Mouse (Mus musculus) midbrain, embryonic 14.5 days (tissue): ENCODE measurements at regions not wholly inside any gene's neighbourhood (a gene's known extent, or its start where the extent isn't known, plus 50 kb on each side); places are given as distances from the start of the nearest gene placed in this dataset.
A peak's percentile ranks its signal among the peaks of the same experiment; 100 is the strongest.
"Not testable (repeated sequence)": the region's sequence is repeated elsewhere in the genome, so short reads cannot be mapped to it uniquely, and the experiment has no call there.

Experiments used
- ATAC-seq: fragments of 200-750 bp; cut with Nextera tagmentation; 2 replicates; pipeline ENCODE4 v1.8.0; 2017; ENCODE audit warnings: moderate number of reproducible peaks, moderate library complexity; ENCODE audit not compliant: low FRiP score, low TSS enrichment
- DNase-seq: peaks from one replicate; pipeline ENCODE4 v3.0.0-alpha.2; 2015
- H3K27ac ChIP-seq: fragments of 300-500 bp; sonication (generic); replicated peaks from 2 replicates; pipeline ENCODE4 v1.5.1; 2014; ENCODE audit warnings: mild to moderate bottlenecking, low read depth, low read length, moderate library complexity
- H3K27me3 ChIP-seq: fragments of 300-500 bp; sonication (generic); 2 replicates; pipeline ENCODE4 v1.6.1; 2014; ENCODE audit warnings: low read length, control low read depth, mixed read lengths; ENCODE audit not compliant: control insufficient read depth, insufficient read depth
- H3K36me3 ChIP-seq: fragments of 300-500 bp; sonication (generic); 2 replicates; pipeline ENCODE4 v1.6.1; 2014; ENCODE audit warnings: low read length, control low read depth; ENCODE audit not compliant: control insufficient read depth, insufficient read depth
- H3K4me1 ChIP-seq: fragments of 300-500 bp; sonication (generic); 2 replicates; pipeline ENCODE4 v1.6.1; 2014; ENCODE audit warnings: mild to moderate bottlenecking, antibody characterized with exemption, low read length, control low read depth; ENCODE audit not compliant: control insufficient read depth, insufficient read depth
- H3K4me2 ChIP-seq: fragments of 300-500 bp; sonication (generic); 2 replicates; pipeline ENCODE4 v1.6.1; 2014; ENCODE audit warnings: mild to moderate bottlenecking, low read length, moderate library complexity
- H3K4me3 ChIP-seq: fragments of 300-500 bp; sonication (generic); replicated peaks from 2 replicates; pipeline ENCODE4 v1.5.1; 2014; ENCODE audit warnings: low read depth, low read length
- H3K9ac ChIP-seq: fragments of 300-500 bp; sonication (generic); replicated peaks from 2 replicates; pipeline ENCODE4 v1.6.1; 2014; ENCODE audit warnings: mild to moderate bottlenecking, low read length, moderate library complexity
- H3K9me3 ChIP-seq: fragments of 300-500 bp; sonication (generic); 2 replicates; pipeline ENCODE4 v1.6.1; 2016; ENCODE audit warnings: low read length, control low read depth, mixed read lengths; ENCODE audit not compliant: control insufficient read depth
- WGBS: fragments of 180-500 bp; shearing (Covaris S2); extraction: QIAGEN DNeasy Blood & Tissue Kit; methylation state at CpG from one replicate; pipeline ENCODE4 v1.1.7; 2014; 5-methylcytosine and 5-hydroxymethylcytosine counted together

DNA sequence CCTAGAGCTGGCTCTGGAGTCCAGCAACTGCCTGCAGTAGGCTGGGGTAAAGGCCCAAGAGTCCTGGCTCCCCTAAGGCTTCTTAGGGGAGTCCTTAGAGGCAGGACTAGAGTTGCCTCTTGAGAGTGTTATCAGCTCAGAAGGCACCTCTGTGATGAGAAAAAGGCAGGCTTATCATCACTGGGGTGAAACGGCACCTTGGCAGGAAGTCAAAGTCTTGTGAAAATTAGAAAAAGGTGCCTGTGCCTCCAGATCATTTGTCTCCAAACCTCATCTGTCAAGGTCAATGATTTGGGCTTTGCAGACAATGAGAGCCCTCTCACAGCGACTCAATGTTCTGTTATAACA is 112.8 kb downstream of the Apob start:
- WGBS = 82% methylated on average over 2 of the region's 2 CpGs
- ATAC-seq = no peak
- H3K27ac ChIP-seq = no peak overlapping the region
- no peak overlapping the region for H3K9ac ChIP-seq
- H3K4me3 ChIP-seq = no peak overlapping the region
- no peaks in the 10 kb centered on the region for H3K9me3 ChIP-seq
- no peak for DNase-seq
- no peaks in the 10 kb centered on the region for H3K36me3 ChIP-seq
- no peaks in the 10 kb centered on the region for H3K4me1 ChIP-seq
- no peaks in the 10 kb centered on the region for H3K27me3 ChIP-seq
- H3K4me2 ChIP-seq = no peak overlapping the region

DNA sequence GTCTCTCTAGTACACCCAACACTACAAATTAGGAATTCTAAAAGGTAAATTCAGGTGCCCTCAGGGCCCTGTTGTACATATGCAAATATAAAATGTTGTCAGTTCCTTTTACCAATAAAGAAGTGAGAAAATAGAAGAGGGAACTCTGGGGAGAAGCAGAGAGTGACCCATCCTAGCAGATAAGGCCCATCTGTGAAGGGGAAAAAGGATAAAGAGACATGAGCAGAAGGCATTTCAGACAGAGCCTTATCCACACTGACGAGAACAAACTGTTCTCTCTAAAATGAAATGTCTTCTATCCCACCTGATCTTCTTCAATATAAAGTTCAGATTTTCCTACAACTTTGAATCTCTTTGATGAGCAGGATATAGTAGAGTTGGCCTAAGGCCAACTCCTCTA is 114.5 kb upstream of the Ldah start:
- DNase-seq (no peak), ATAC-seq (no peak)
- 91% methylated on average over 1 of the region's 1 CpGs for WGBS
- no peak overlapping the region for H3K4me2 ChIP-seq
- H3K27ac ChIP-seq = no peak overlapping the region
- no peak overlapping the region for H3K9ac ChIP-seq
- no peaks in the 10 kb centered on the region for H3K4me1 ChIP-seq
- no peaks in the 10 kb centered on the region for H3K27me3 ChIP-seq
- no peak overlapping the region for H3K4me3 ChIP-seq
- H3K36me3 ChIP-seq = no peaks in the 10 kb centered on the region
- H3K9me3 ChIP-seq = no peaks in the 10 kb centered on the region

DNA sequence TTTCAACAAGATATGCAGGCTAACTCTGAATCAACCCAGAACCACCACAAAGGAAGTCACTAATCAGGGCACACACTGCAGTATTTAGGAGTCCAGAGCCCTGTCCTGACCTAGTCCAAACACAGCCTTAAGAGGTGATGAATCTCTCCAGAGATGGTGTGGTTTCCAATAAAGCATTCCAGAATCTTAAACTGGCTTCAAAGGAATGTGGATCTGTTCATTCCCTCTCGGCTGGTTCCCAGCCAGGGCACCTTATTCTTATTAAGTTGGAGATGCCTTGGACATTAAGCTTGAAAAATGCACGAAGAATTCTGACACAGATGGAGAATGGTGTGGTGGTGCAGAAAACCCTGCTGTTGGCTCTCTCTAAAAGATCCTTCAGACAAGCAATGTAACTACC is 112.0 kb upstream of the Ldah start:
- no peak overlapping the region for H3K4me3 ChIP-seq
- H3K27me3 ChIP-seq = no peaks in the 10 kb centered on the region
- H3K9me3 ChIP-seq = no peaks in the 10 kb centered on the region
- WGBS = 71% methylated on average over 2 of the region's 2 CpGs
- DNase-seq (no peak), ATAC-seq (no peak)
- H3K36me3 ChIP-seq = no peaks in the 10 kb centered on the region
- no peak overlapping the region for H3K4me2 ChIP-seq
- no peak overlapping the region for H3K27ac ChIP-seq
- no peaks in the 10 kb centered on the region for H3K4me1 ChIP-seq
- H3K9ac ChIP-seq = no peak overlapping the region

DNA sequence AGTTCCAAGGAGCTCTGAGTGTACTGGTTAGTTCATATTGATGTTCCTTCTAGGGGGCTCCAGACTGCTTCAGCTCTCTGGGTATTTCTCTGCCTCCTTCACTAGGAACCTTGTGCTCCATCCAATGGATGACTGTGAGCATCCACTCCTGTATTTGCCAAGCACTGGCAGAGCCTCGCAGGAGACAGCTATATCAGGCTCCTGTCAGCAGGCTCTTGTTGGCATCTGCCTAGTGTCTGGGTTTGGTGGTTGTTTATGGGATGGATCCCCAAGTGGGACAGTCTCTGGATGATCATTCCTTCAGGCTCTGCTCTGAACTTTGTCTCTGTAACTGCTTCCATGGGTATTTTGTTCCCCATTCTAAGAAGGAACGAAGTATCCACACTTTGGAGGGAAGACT is 109.5 kb upstream of the Ldah start:
- H3K27ac ChIP-seq, H3K4me1 ChIP-seq, ATAC-seq, H3K9ac ChIP-seq, DNase-seq, H3K4me2 ChIP-seq, H3K27me3 ChIP-seq, H3K9me3 ChIP-seq, H3K4me3 ChIP-seq, H3K36me3 ChIP-seq: not testable (repeated sequence)
- 84% methylated on average over 2 of the region's 2 CpGs for WGBS

DNA sequence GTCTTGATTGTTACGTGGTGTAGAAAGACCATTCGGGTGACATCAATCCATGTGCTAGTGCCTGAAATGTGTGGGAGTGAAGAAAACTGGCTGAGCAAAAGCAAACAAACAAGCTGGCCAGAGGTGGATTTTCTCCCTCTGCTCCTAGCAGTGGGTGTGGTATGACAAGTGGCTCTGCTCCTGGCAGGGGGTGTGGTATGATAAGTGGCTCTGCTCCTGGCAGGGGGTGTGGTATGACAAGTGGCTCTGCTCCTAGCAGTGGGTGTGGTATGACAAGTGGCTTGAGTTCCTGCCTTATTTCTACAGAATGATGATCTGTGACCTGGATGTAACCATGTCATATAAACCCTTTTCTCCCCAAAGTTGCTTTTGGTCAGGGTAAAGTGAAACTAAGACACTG is 108.8 kb upstream of the Ldah start:
- Histone ChIP-seq H3K9ac (no peak overlapping the region), H3K27me3 (no peaks in the 10 kb centered on the region), H3K4me1 (no peaks in the 10 kb centered on the region), H3K36me3 (no peaks in the 10 kb centered on the region), H3K4me3 (no peak overlapping the region), H3K9me3 (no peaks in the 10 kb centered on the region), H3K4me2 (no peak overlapping the region), H3K27ac (no peak overlapping the region)
- no peak for ATAC-seq
- 92% methylated on average over 2 of the region's 2 CpGs for WGBS
- DNase-seq = no peak

DNA sequence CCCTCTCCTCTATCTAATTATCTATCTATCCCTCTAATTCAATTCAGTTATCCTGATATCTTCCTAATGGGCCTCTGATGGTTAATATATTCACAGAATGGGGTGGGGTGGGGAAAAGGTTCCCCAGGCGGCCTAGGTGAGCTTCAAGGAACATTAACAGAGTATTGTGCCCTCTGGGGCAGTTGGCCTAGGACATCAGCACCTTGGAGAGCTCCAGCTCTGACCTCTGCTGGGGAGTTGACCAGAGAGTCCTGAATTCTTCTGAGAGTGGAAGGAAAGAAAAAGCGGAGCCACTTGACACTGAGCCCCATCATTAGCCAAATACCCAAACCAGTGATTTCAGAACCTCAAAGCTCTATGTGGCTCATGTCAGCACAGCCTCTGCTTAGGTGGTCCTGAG is 108.1 kb upstream of the Ldah start:
- Histone ChIP-seq H3K27me3 (no peaks in the 10 kb centered on the region), H3K9ac (no peak overlapping the region), H3K4me1 (no peaks in the 10 kb centered on the region), H3K4me2 (no peak overlapping the region), H3K27ac (no peak overlapping the region), H3K4me3 (no peak overlapping the region), H3K9me3 (no peaks in the 10 kb centered on the region), H3K36me3 (no peaks in the 10 kb centered on the region)
- 40% methylated on average over 2 of the region's 2 CpGs for WGBS
- DNase-seq = no peak
- ATAC-seq = no peak

DNA sequence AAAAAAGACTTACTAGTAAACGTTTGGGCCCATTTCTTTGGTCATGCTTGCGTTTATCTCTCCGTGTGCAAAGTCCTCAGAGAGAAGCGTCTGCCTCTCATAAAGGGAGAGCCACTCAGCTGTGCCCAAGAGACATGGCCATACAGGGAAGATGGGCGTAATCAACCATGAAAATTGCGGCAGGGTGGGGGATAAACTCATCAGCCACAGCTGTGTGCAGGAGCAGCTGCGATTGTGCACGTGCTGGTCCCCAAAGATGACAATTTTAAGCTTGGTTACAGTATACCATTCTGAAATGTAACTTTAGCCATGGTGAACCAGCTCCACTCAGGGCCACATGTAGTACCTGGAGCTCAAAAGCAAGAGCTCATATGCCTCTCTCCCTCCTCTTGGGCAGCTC is 106.1 kb upstream of the Ldah start:
- Histone ChIP-seq H3K4me3 (no peak overlapping the region), H3K27me3 (no peaks in the 10 kb centered on the region), H3K27ac (no peak overlapping the region), H3K9me3 (no peaks in the 10 kb centered on the region), H3K4me2 (no peak overlapping the region), H3K36me3 (no peaks in the 10 kb centered on the region), H3K9ac (no peak overlapping the region), H3K4me1 (no peaks in the 10 kb centered on the region)
- WGBS = 72% methylated on average over 8 of the region's 8 CpGs
- DNase-seq (peak; percentile 8), ATAC-seq (no peak)

DNA sequence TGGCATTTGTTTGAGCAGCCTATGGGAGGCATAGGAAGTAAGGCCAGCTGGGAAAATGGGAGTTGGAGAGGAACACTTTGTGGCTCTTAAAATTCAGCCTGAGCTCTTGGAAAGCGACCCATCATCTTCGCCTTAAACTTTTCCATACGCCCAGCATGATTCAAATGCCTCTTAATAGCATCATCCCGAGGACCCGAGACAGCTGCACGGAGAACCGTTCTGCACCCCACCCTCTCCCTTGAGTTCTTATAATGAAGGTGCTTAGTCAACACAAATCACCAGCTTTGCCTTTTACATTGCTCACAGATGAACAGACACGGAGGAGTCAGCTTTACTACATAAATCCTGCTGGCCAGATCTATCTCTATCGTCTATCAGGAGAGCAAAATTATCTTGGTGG is 104.6 kb upstream of the Ldah start:
- H3K36me3 ChIP-seq = no peaks in the 10 kb centered on the region
- WGBS = 87% methylated on average over 9 of the region's 9 CpGs
- H3K4me2 ChIP-seq = no peak overlapping the region
- H3K4me1 ChIP-seq = no peaks in the 10 kb centered on the region
- no peaks in the 10 kb centered on the region for H3K9me3 ChIP-seq
- no peak overlapping the region for H3K27ac ChIP-seq
- H3K9ac ChIP-seq = no peak overlapping the region
- H3K27me3 ChIP-seq = no peaks in the 10 kb centered on the region
- ATAC-seq (no peak), DNase-seq (no peak)
- no peak overlapping the region for H3K4me3 ChIP-seq

DNA sequence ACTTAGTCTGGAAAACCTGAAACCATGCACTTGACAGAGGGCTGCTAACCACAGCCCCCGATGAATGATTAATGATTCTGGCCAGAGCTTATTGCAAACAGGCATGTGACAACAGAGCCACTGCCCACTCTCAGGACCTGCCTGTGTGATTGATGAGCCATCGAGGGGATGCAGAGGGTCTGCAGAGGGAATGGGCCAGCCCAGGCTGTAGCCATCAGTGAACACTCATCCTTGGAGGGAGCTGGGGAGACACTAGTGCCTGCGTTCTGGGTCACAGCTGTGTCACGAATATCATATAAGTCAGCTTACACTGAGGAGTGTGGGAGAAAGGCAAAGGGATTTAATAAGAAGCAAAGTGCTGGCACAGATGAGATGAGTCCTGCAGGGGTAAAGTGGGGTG is 100.8 kb upstream of the Ldah start:
- H3K27ac ChIP-seq = no peak overlapping the region
- no peak overlapping the region for H3K9ac ChIP-seq
- H3K36me3 ChIP-seq = no peaks in the 10 kb centered on the region
- no peak overlapping the region for H3K4me2 ChIP-seq
- H3K9me3 ChIP-seq = no peaks in the 10 kb centered on the region
- no peak for DNase-seq
- H3K4me1 ChIP-seq = no peaks in the 10 kb centered on the region
- ATAC-seq = no peak
- H3K4me3 ChIP-seq = no peak overlapping the region
- WGBS = 84% methylated on average over 4 of the region's 4 CpGs
- H3K27me3 ChIP-seq = no peaks in the 10 kb centered on the region
